Mouse (Mus musculus) adipocyte (in vitro differentiated cells): ENCODE data around the gene Olfr288.

Experiments used
- DNase-seq: peaks from one replicate; pipeline ENCODE4 v3.0.0-alpha.2; 2016; ENCODE audit warnings: low spot score

Gene Olfr288

DNA sequence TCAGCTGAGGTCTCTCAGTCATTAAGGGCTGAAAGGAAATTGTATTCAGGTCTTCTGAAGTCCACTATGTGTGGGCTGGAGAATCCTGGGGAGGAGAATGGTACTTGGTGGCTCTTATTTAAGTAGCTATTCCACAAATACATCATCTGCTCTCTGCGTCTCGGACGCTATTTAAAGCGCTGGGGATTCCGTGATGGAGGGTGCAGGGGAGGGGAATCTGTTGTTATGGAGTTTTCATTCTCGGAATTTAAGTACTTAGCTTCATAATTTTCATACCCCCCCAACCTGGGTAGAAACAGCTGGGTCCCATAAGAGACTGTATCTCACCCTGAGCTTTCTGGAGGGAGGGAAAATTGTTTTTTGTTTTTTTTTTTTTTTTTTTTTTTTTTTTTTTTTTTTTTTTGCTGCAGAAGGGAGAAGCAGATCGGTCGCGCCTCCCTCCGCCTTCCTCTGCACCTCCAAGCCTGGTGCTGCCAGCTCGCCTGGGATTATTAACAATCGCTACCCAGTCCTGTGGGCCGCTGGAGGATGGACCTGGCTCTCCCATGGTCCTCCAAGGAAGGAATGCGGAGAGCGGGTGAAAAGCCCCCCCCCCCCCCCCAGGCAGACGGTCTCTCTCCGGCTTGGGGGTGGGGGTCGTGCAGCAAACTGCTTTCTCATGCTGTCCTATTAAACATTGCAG is 28.2 kb downstream of the Olfr288 start, which contains the start of gene Ccdc184:
Gene Ccdc184, plus strand, starts transcription at position 196 of the 682 bp plus-strand sequence.
- no peak for DNase-seq

DNA sequence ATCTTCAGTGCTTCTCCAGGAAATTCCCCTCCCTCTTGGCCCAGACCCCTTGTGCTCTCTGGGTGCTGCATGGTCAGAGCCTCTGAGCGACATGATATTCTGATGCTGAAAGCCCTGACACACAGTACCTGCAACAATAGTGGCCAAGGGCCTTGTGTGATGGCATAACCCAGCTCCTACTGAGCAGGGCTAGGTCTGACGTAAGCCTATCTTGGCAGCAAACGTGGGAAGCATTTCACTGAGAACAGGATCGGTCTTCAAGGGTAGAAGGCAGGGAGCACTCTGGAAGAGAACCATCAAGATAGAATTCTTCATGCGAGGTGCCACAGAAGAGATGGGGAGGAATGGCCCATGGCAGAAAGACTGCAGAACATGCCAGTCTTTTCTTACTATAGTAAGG is 29.8 kb downstream of the Olfr288 start, which contains the start of gene Asb8:
Gene Asb8, minus strand, starts transcription at position 101 of the 400 bp plus-strand sequence.
- DNase-seq = no peak

DNA sequence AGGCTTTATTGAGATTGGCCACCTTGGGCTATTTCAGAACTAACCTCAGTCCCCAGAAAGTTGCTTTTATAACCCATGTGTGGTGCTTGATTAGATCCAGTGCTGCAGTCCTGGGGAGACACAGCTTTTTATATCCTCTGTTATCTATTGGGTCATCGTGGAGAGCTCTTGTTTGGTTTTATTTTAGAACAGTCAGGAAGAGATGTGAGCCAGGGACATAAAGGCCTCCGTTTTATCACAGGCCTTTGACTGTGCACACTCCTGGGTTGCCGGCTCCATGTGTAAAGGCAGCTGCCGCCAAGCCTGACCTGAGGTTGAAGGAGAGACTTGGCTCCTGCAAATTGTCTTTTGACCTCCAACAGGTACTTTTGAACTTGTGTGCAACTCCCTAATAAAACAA is 32.8 kb downstream of the Olfr288 start:
- DNase-seq = no peak

DNA sequence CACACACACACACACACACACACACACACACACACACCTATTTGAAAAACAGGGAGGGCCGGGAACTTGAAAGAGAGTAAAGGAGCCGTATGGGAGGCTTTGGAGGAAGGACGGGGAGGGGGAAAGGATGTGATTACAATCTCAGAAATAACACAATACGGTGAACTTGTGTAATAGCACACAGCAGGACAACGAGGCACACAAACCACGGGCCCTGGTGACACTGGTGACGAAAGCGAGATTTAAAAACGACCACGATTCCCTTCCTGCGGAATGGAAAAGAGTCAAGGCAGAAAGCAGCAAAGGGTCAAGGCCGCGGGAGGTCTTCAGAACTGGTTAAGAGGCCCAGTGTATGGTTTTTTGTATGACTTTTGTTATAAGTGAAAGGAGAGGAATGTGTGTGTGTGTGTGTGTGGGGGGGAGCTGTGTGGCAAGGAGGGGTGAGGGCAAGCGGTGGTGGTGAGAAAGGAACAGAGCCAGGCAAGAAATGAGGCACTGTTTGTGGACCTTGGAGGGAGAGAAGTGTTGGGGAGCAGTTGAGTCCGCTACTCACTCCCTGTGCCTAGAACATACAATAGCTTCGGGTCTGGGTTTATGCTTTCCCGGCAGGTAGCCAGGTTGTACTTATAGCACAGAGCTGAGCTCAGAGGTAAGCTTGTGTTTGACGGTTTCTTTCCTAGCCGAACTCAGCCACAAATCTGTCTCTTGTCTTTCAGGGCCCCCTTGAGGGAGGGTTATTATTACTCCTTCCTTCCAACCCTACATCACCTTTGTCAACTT is 34.1 kb downstream of the Olfr288 start:
- DNase-seq = no peak

DNA sequence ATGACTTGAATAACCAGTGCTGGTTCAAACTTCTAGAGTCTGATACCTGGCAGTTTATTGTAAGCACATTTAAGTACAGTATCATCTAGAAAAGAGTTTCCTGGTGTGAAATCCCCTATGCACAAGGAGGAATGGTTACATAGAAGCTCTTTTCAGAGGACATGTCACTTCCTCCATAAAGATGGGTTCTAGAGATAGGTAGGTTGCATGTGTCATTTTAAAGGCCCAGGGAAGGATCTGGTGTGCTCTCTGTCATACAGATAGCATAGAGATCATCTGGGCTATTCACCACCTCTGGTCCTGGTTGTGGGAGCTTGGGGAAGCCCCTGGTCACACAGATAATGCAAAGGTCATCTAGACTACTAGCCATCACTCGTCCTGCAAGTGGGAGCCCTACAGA is 38.1 kb downstream of the Olfr288 start:
- DNase-seq = no peak

DNA sequence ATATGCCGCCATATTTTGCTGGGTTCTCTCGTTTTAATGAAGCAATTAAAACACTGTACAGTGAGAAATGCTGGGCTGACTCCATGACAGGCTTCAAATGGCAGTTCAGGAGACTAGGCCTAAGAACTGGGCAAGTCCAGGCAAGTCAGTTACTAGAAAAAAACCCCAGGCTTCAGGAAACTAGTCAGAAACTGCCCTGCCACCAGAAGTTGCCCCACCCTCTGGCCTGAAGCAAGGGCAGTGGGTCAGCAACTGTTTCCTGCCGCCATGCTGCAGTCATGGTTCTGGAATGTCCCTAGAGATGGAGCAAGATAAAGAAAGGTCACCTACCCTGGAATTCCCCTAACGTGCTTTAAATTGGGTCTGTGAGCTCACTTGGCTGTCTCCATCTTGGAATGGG is 39.4 kb downstream of the Olfr288 start:
- DNase-seq = peak; percentile 21

DNA sequence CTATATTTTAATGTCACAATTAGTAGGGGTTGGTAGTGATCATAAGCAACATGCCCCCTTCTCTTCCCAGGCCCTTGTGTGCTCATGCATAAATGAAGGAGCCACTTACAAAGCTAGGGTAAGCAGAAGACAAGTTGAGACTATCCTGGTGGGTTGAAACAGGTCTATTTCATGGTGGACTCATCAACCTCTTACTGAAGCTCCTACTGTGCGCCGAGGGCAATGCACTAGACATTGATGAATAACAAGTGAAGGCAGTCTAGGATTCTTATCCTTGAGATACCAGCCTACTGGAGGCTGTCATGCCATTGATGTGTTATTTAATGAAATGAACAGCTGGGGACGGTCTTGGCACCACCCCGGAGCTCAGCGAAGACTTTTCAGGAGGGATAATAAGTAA is 40.1 kb downstream of the Olfr288 start:
- no peak for DNase-seq

DNA sequence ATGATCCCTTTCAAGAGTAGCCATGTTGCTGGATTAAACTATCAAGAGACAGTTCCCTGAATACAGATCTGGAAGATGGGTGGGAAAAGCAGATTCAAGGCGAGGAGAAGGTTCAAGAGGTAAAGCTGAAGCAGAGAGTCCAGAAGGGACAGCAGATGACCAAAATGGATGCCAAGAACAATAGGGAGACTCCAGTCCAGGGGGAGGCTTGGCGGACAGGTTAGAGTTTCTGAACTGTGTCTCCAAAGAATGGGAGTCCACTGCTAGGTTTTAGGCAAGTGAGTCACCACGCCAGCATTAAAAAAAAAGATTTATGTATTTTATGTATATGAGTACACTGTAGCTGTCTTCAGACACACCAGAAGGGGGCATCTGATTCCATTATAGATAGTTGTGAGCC is 40.7 kb downstream of the Olfr288 start:
- DNase-seq = no peak

DNA sequence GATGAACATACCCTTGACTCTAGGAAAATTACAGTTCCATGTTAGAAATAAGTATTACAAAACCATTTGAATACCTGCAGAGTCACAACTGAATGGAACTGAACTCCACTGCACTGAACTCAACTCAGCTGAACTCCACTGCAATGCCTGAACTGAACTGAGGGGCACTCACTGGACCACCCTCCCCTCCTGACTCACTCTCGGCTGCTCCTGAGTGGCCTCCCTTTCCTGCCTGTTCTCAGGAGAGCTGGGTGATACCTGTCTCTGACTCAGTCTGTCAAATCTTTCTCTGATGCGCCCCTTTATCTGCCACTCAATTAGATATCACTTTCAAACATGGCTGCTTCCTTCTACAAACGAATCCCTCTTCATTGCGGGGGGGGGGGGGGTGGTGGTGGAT is 41.2 kb downstream of the Olfr288 start:
- no peak for DNase-seq

DNA sequence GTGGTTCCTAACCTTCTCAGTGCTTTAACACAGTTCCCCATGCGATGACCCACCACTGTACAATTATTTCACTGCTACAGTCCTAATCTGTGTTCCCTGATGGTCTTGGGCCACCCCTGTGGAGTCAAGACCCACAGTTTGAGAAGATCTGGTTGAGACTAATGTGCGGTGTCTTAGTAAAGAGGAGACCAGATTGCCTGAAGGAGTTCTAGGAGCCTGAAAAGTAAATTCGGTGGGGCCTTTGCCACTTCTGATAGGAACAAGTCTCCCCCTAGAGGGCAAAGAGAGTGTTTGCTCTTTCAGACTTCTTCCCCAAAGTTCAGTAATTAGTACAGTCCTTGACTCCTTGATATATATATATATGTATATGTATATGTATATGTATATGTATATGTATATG is 41.7 kb downstream of the Olfr288 start:
- DNase-seq = peak; percentile 75

DNA sequence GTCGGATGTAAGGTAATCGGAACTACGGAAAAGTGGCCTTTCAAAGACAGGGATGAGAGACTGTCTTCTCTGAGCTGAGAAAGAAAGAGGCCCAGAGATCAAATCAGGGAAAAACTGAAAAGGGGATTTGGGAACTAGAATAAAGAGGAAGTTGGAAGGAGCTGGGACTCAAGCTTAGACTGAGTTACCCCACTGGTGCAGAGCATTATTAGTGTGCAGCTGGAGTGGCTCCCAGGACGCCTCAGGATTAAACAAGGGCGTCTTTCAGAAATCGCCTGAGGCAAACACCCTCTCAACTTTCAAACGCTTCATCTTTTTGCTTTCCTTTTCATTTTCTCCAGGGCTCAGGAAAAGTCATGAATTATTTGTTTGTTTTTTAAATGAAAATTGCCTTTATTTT is 42.4 kb downstream of the Olfr288 start:
- DNase-seq = no peak

DNA sequence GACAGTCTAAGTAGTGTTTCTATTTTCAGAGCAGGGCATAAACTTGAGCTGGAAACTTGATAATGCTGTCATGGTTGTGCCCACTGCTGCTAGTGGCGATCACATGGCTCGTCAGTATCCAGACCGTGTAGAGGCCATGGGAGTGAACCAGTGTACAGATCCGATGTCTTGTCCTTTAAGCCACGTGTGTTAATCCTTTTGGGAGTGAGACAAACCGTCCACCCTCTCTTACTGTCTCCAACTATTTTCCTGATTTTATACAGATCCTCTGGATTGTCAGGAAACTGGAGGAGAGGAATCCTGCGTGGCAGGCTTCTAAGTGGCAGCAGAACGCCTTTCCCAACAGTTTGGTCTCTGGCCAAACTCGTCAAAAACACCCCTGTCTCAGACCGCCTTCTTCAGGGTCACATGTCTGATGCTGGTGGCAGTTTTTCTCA is 46.2 kb downstream of the Olfr288 start:
- no peak for DNase-seq

DNA sequence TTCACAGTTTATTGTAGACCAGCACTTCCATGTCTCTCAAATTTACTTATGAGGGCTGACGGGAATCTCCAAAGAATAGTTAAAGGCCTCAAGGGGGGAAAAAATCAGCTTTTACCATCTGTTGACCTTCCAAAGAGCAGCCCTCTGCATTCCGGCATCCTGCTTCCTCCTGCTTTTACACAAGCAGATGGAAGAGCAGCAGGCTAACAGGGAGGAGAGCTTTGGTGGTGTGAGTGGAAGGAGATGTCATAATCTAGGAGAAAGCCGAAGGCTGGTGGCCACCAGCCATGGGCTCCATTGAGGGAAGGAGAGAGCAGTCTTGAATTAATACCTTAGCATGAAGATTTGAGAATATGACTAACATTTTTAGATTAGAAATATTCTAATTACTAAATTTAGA is 47.0 kb downstream of the Olfr288 start:
- DNase-seq = no peak

DNA sequence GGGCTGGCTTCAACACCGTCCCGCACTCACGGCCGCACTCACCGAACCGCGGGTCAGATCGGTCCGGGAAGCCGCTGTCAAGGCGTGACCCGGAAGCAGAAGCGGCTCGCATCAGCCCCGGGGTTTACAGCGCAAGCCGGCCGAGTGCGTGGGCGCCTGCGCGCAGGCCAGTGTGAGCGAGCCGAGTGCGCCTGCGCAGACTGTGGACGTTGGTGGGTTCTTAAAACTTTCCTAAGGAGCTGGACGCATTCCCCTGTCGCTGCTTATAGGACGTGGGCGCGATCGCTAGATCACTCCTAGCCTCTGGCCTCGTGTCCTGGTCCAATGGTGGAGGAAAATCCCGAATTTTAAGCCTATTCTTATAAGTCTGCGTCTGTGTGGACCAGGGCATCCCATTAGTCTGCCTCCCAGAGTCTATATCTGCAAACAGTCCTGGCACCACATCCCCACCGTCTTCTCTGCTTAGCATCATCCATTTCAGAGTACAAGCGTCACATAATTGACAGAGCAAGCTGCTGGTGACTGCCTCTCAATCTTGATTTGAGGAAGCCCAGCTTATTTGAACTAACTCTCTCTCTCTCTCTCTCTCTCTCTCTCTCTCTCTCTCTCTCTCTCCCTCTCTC is 49.7 kb downstream of the Olfr288 start:
- peak; percentile 92 for DNase-seq

DNA sequence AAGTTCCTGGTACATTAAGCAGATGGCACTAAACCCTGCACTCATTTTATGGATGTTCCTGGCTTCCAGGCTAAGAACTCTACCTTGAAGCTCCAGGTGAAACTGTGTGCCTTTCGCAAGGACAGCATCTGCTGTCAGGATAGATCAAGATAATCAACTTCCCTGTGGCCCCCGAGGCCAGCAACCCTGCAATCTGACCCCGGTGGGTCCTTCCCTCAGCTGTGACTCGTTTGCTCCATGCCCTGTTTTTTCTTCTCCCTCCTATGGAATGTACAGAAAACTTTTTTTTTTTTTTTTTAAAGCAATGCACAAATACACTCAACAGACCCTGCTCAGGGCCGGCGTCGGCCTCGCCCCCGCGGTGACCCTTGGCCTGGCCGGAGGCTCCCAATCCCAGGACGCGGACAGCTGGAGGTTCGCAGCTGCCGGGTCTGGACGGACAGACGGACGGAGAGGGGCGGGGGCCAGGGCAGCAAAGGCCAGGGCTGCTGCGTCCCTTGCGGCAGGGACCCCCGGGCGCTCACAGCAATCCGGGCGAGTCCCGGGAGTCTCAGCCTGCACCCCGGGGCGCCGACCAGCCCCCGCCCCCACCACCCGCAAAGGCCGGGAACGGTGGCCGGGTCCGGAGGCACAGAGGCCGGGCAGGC is 50.4 kb downstream of the Olfr288 start:
- DNase-seq = peak; percentile 19

DNA sequence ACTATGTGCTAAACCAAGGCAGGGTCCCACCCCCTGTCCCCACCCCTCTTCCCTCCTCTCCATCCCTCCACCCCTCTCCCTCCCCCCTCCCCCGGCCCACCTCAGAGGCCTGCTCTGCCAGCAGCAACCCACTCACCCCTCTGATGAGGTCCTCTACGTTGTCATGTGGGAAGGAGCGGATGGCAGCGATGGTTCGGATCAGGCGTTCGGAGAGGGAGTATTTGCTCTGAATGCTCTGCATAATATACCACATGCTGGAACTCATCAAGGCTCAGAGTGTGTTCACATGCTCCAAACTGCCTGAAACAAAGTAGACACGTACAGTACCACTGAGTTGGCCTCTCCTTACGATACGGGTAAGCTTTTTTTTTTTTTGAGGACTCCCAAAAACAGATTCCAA is 52.8 kb downstream of the Olfr288 start:
- no peak for DNase-seq

DNA sequence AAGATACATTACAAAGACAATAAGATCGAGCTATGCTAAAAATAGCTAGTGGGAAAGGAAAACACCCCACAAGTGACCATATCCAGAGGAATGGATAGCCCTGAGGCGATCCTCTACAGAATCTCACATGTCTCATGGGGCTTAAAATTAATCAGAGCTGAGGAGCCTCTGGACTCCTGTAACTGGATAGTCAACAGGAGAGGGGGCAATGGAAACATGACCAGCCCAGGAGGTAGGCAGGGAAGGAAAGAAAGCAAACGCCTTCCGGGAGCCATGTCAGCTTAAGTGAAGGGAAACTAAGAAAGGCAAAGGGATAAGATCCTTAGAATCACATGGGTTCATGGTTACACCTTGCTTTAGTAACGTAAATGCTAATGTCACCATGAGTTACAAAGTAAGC is 54.5 kb downstream of the Olfr288 start:
- DNase-seq = no peak

DNA sequence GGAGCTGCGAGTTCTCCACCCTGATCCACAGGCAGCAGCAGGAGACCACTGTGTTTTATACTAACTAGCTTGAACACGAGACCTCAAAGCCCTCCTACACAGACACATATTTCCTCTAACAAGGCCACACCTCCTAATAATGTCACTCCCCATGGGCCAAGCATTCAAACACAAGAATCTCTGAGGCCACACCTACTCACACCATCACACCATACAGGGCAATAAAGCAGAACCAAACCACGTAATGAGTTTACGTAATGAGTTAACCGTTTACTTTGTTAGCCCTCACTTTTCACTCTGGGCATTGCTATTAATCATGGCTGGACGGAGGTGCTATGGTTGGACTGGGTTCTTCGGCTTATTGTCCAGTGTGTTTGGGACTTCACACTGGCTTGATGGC is 55.6 kb downstream of the Olfr288 start:
- no peak for DNase-seq

DNA sequence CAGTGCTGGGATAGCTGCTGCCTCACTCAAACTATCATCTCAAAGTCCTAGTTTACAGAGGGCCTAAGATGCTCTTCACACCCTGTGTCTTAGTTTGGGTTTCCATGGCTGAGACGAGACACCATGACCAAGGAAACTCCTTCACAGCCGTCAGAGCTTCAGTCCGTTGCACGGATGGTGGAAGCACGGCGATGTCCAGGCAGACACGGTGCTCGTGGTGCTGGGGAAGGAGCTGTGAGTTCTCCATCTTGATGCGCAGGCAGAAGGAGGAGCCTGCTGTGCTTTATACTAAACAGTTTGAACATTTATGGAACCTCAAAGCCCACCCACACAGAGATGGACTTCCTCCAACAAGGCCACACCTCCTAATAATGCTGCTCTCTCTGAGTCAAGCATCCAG is 58.5 kb downstream of the Olfr288 start:
- no peak for DNase-seq
